Mouse (Mus musculus) cerebellum, postnatal 4 days (tissue): ENCODE measurements around the gene Kmt2b.

Experiments
- DNase-seq, 2 experiments: peaks; one replicate each; pipeline ENCODE4 v3.0.0; 2022; ENCODE audit warnings: low spot score in 2 of 2, mixed read lengths in 1 of 2

Gene Kmt2b

GRCm38 (mm10) chr7:30600651-30601050 lies 12.1 kb upstream of the Kmt2b start:
- no peak for DNase-seq

DNA sequence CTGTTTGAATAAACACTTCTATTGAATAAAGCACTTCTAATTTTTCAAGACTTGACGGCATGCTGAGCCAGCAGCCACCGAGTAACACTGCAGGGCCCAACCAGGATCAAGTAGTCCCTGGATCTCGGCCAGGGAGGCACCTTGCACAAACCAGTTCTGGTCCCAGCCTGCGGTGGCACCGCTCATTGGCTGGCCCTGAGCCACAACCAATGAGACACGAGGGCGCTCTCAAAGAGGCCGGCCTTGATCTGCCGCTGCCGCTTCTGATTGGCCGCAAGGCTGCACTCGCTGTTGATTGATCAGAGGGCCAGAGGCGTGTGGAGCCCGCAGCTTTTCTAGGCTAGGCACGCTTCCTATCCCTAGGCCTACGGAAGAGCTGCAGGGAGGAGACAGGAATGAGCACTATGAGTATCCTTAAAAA lies 11.4 kb upstream of the Kmt2b start:
- DNase-seq = peak; percentile 79 to 90

DNA sequence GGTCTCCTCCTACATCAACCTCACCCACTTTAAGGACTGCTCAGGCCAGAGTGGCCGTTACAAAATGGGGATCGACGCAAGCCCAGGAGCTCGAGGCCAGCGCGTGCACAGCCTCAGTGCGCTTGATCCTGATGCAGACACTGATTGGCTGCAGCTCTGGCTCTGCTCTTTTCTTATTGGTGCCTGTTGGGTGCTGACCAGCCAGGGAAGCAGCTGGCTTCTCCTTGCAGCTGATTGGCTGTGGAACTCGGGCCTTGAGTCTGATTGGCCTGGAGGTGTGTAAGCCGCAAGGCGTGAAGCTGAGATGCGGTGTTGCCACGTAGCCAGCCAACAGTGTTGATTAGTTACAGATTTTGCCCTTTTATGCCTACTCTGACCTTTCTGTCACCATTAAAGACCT lies 10.3 kb upstream of the Kmt2b start, which contains the start of gene Zbtb32:
Zbtb32 (minus strand) TSS at position 124 of the 400 bp plus-strand sequence.
- no peak for DNase-seq

DNA sequence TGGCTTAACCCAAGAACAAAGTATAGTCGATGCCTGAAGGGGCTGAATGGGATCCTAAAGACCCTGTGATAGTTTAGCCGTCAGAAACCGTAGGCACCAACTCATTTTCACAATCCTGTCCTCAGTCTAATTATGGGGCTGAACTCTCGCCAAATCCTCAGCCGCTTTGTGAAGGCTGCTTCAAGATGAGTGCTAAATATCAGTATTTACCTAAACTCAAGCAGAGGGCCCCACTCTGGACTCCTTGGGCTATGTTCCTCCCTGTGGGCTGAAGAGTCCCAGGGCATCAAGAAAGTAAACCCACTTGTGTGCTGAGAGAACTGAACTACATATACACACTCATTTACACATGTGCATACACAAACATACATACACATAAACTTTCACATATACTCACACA lies 8.3 kb upstream of the Kmt2b start:
- no peak for DNase-seq

DNA sequence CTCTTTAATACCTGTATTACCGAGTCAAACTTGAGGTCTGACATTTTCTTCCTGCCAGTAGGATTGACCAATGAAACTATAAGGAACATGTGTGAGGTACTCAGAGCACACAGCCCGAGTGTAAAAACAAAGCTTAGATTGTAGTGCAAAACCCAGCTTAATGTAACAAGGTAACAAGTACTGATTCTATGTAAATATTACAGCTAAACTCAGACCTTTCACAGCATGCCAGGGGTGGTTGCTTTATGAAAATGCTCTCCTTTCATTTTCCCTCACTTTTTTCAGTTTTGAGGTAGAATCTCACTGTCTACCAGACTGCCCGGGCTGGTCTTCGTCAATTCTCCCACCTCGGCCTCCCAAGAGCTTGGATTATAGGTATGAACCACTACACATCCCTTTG lies 7.6 kb upstream of the Kmt2b start:
- no peak for DNase-seq

DNA sequence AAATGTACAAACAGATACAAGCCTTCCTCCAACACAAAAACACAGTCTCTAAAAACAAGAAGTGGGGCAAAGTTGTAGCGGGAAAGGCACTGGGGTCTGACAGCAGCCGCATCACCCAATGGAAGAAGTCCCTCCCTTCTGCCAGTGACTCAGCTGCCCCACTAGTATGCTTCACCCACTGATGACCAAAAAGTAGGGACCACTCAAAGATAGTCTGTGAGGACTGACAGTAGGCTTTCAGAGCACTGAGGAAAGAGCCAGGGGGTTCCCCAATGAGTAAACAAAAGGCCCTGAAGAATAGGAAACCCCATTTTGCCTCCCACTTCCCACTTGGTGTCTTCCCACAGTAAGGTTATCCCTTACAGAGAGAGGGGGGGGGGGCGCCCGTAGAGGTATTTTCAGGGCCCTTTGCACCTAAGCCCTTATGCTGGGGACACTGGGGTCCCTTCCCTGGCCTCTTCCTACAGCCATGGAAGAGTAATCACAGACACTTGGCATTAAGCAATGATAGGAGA lies 6.0 kb upstream of the Kmt2b start:
- no peak for DNase-seq

- DNase-seq = no peak
Measured at GRCm38 (mm10) chr7:30593579-30594509, 5.3 kb upstream of the Kmt2b start.

DNA sequence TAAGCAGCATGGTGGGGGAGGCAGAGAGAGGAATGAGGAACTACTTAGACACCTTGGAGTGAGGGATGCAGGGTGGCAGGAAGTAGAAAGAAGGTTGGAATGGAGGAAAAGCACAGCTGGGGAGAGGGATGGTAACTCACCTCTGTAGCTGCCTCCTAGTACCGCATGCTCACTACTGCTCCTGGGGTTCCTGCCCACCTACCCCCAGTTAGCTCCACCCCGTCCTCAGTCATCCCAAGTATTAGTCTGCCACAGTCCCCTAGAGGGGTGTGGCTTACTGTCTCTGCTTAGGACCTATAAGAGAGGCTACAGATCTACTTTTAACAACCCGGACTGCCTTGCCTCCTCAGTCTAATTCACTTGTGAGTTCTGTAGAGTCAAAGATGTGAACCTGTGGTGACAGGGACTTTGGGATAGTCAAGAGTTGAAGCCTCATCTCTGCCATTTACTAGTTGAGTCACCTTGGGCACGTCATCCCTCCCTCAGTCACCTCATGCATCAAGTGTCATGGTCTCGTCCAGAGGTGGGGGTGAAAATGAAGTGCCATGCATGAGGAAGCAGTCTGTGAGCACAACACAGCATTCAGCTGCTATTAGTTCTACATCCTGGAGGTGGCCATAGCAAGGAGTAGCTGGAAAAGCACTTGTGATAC lies 4.4 kb upstream of the Kmt2b start:
- no peak for DNase-seq

- no peak for DNase-seq
Measured at GRCm38 (mm10) chr7:30591605-30591951, 3.1 kb upstream of the Kmt2b start.

DNA sequence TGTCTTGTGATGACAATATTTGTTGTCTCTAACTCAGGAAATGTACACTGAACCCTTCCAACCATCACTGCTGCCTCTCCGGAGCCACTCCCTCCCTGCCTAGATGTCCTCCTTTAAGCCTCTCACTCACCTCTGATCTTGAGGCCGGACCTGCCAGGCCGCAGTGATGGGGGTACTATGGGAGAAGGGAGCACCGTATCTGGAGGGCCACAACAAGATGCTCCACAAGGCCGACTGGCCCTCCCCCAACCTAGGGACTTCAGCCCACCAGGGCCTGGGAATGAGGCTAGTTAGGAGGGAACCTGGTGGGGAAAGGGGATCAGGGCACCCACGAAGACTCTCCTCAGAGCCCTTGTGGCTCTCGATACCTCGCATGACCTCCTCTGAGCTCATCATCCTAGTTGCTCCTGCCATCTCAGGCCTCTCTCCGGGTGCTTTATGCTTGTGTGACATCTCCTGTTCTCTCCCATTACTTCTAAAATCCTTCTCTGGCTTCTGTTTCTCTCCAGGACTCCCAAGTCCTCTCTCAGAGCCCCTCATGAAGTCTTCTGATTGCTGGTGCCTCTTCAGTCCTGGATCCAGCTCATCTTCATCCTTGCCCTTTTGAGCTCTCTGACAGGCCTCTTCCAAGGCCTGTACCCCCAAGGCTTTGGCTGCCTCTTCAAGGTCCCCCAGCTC lies 2.5 kb upstream of the Kmt2b start:
- no peak for DNase-seq

- peak; percentile 71 to 90 for DNase-seq
Measured at GRCm38 (mm10) chr7:30589435-30590301, 1.1 kb upstream of the Kmt2b start.

GRCm38 (mm10) chr7:30587842-30588667 lies 471 bp downstream of the Kmt2b start:
- peak in 1 of 2 experiments; percentile 60 for DNase-seq

DNA sequence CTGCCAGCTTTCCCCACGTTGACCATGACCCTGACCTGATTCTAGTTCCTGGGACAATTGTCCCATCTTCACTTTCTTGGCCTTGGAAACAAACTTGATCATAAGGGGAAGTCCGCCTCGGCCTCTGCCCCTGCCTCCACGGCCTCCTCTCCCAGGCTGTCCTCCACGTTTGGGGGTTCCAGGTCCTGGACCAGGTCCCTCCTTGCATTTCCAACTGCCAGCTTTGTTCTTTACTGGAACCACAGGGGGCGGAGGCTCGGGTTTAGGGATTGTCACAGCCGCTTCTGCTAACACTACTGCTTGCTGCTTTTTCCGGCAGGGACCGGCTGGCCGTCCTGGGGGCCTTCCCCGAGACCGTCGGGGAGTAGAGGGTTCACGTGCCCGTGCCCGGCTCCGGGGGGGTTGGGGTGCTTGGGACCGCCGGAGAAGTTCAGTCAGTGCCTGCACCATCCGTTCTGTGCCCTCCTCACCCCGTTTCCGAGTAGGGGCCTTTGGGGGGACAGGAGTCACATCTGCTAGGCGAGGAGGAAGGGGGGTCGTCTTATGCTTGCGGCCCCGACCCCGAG lies 2.0 kb downstream of the Kmt2b start:
- DNase-seq = no peak

GRCm38 (mm10) chr7:30585170-30585569 lies 3.4 kb downstream of the Kmt2b start:
- no peak for DNase-seq

DNA sequence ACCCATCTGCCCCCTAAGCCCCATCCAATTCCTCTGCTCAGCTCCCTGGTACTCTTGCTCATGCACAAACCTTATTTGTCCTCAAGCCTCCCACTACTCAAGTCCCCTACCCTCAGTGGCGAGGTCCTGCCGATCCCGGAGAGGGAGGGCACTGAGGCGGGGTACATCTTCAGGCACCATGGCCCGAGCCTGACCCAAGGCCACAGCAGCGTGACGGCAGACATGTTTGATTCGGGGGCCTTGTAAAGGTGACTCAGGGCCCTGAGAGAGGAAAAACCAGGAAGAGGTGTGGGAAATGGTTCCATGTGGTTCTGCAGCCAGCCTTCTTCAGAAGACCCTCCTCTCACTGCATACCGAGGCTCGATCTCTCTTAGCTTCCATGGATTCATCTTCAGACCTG lies 4.2 kb downstream of the Kmt2b start:
- DNase-seq = no peak

DNA sequence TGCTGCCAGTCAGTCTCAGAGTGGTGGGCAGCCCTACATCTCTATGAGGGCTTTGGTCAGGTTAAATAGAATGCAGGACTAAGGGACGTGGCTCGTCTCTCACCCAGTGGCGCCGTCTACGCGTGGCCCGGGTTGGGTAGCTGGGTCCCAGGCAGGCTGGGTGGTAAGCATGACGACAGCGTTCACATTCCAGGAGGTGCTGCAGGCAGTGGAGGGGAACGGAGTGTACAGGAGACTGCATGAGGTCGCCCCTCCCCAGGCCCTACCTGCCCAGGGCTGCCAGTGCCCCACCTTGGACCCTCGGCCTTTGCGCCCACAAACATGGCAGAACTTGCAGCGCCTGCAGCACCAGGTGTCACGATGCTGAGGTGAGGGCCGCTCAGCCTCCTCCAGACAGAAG lies 7.0 kb downstream of the Kmt2b start:
- no peak for DNase-seq

- DNase-seq = no peak
Measured at GRCm38 (mm10) chr7:30579950-30580349, 8.6 kb downstream of the Kmt2b start.

DNA sequence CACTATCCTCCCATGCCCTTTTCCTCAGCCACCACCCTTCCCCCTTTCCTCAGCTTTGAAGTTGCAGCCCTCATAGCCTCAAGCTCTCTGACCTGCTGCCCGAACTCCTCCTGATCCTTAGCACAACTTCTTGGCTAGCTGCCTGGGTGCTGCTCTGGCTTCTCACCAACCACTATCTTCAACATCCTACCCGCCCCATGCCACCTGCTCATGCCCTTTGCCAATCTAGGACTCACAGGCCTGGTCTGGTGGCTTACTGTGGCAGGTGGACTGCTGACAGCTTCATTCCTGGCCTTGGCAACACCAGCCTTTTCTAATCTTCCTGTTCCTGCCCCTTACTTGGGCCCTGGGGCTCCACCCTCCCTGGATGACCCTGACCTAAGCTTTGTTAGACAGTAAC lies 15.6 kb downstream of the Kmt2b start:
- DNase-seq = no peak

DNA sequence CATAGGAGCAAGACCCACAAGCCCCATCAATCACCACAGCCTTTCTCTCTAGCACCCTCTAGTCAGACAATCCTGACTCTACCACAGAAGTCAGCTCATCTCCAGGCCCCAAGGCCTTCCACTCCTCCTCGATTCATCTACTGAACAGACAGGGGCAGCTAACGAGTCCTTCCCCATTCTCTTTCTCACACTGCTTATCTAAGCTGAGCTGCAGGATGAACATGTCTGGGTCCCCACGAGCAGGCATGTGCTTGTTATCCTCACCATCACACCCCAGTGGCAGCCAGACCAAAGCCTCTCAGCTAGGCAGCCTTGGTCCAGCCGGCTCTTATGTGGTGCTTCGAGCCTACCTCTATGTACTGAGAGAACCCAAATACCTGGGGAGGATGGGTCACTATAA lies 16.1 kb downstream of the Kmt2b start:
- DNase-seq = no peak

GRCm38 (mm10) chr7:30567555-30567954 lies 21.0 kb downstream of the Kmt2b start:
- no peak for DNase-seq
